In the genomic region with DNA sequence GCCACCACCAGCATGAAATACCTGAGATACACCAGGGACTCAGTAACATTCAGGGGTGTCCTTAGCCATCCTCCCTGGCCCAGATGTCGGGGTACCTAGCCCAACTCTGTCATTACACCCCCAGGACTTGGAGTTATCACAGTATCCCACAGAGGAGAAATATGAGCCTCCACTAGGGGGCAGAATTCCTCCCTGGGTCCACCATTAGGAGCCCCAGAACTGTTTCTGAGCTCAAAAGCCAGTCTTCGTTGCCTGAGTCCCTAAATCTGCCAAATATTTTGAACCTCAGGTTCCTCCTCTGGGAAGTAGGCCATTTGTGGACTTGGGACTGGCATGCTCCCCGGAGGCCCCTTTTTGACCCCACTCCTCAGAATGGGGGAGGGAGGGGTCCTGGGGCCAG, we compare ENCODE assay signal across 8 mouse cellular contexts. TPM values are rescaled to one million over a fixed set of nuclear protein-coding genes. Genes with fewer than 3 reads are reported as not detected.
A peak's percentile ranks its signal among the peaks of the same experiment; 100 is the strongest.
DNase-seq lines count a peak whose midpoint lies in the region; ATAC-seq lines count a peak whose summit lies in the region.

No protein-coding gene starts in this region.

- peaks cover 19% of the 10 kb centered on the region for H3K4me1 ChIP-seq in forebrain, embryonic 10.5 days
- no peaks in the 10 kb centered on the region for H3K4me1 ChIP-seq in forebrain, embryonic 16.5 days (replicated peaks; ENCODE audit: control insufficient read depth, insufficient read depth, low read length)
- peaks cover 14% of the 10 kb centered on the region for H3K4me1 ChIP-seq in liver, embryonic 12.5 days

- H3K9ac ChIP-seq in forebrain, embryonic 16.5 days (replicated peaks; ENCODE audit: low read depth, low read length): no peak overlapping the region
- H3K9ac ChIP-seq in liver, embryonic 12.5 days: no peak overlapping the region

- H3K4me2 ChIP-seq in forebrain, embryonic 16.5 days (ENCODE audit: low read length): no peak overlapping the region
- no peak overlapping the region for H3K4me2 ChIP-seq in liver, embryonic 12.5 days

- 0 out of 2 replicates have a peak overlapping the region, but pooled peaks have one; percentile 44 for H3K27ac ChIP-seq in forebrain, embryonic 10.5 days
- H3K27ac ChIP-seq in forebrain, embryonic 16.5 days (ENCODE audit: low read length): no peak overlapping the region
- H3K27ac ChIP-seq in liver, embryonic 12.5 days: no peak overlapping the region

- no peak for ATAC-seq in forebrain, embryonic 16.5 days
- no peak for ATAC-seq in liver, embryonic 12.5 days
- no peak for ATAC-seq in inflammation-experienced regulatory T-cells, adult 6 months

- 0 out of 2 replicates have a peak, but pooled peaks cover under 1% of the 10 kb centered on the region for H3K36me3 ChIP-seq in forebrain, embryonic 10.5 days (replicated peaks)
- no peaks in the 10 kb centered on the region for H3K36me3 ChIP-seq in forebrain, embryonic 16.5 days (ENCODE audit: control insufficient read depth, insufficient read depth)
- H3K36me3 ChIP-seq in liver, embryonic 12.5 days: peaks cover 37% of the 10 kb centered on the region

- no peaks in the 10 kb centered on the region for H3K27me3 ChIP-seq in forebrain, embryonic 10.5 days (ENCODE audit: poor library complexity, severe bottlenecking)
- no peaks in the 10 kb centered on the region for H3K27me3 ChIP-seq in forebrain, embryonic 16.5 days (replicated peaks; ENCODE audit: control insufficient read depth, insufficient read depth, low read length)
- no peaks in the 10 kb centered on the region; the same call in 1 of the 2 replicates for H3K27me3 ChIP-seq in liver, embryonic 12.5 days (replicated peaks)

- intact Hi-C loops in heart, postnatal 14 days (cut with DNase I): loop anchor here (2.0 kb wide), 1 partner anchor 22 kb away; a partner anchor contains a TSS

- H3K9me3 ChIP-seq in forebrain, embryonic 10.5 days: no peaks in the 10 kb centered on the region
- no peaks in the 10 kb centered on the region for H3K9me3 ChIP-seq in forebrain, embryonic 16.5 days (ENCODE audit: control insufficient read depth, low read length)
- no peaks in the 10 kb centered on the region for H3K9me3 ChIP-seq in liver, embryonic 12.5 days (replicated peaks)

- DNase-seq in forebrain, embryonic 10.5 days (ENCODE audit: extremely low spot score, low spot score): peak; percentile 36
- DNase-seq in liver (peak; percentile 53), MEL-GATA-1-ER (ENCODE audit: extremely low read depth, low read depth) (peak; percentile 37)
- DNase-seq in heart, postnatal 14 days: peak; percentile 37 to 67
- DNase-seq in lung, postnatal 10 days: peak; percentile 70

- no peak overlapping the region for H3K4me3 ChIP-seq in forebrain, embryonic 10.5 days
- H3K4me3 ChIP-seq in forebrain, embryonic 16.5 days (replicated peaks; ENCODE audit: low read length): no peak overlapping the region
- H3K4me3 ChIP-seq in liver, embryonic 12.5 days: no peak overlapping the region

- 55% methylated on average over 3 of the region's 3 CpGs for WGBS in forebrain, embryonic 10.5 days
- WGBS in forebrain, embryonic 16.5 days: 43% methylated on average over 3 of the region's 3 CpGs
- 27% methylated on average over 3 of the region's 3 CpGs for WGBS in liver, embryonic 12.5 days (ENCODE audit: insufficient replicate concordance)

RNA-seq across cellular contexts. Expression of a gene that starts 15.1 kb away (rescaled TPM):
- polyA plus RNA-seq in forebrain, embryonic 10.5 days (2016; fragmentation: Nextera tagmentation; extraction: Ambion mirVana): 215 and 218 TPM in 2 replicates
- polyA plus RNA-seq in forebrain, embryonic 16.5 days (2015; fragmentation: Nextera tagmentation; extraction: Ambion mirVana): 47.4 and 48.9 TPM in 2 replicates
- polyA plus RNA-seq in liver, embryonic 12.5 days (2016; fragmentation: Nextera tagmentation; extraction: Ambion mirVana): 198 and 200 TPM in 2 replicates
- total RNA-seq in heart, postnatal 14 days (2021): 1 to 10 TPM; 5.4 to 8.1 TPM
- polyA plus RNA-seq in inflammation-experienced regulatory T-cells, adult 6 months (2017; shearing (Covaris generic)): 100 to 1,000 TPM in 1 of 3 experiments, 10 to 100 TPM in 2; 51.3 to 106 (median 64.4) TPM

RNA-seq across cellular contexts. Expression of a gene that starts 15.3 kb away (rescaled TPM):
- polyA plus RNA-seq in forebrain, embryonic 10.5 days (2016; fragmentation: Nextera tagmentation; extraction: Ambion mirVana): 362 and 373 TPM in 2 replicates
- polyA plus RNA-seq in forebrain, embryonic 16.5 days (2015; fragmentation: Nextera tagmentation; extraction: Ambion mirVana): 324 and 352 TPM in 2 replicates
- polyA plus RNA-seq in liver, embryonic 12.5 days (2016; fragmentation: Nextera tagmentation; extraction: Ambion mirVana): 350 and 353 TPM in 2 replicates
- total RNA-seq in heart, postnatal 14 days (2021): 100 to 1,000 TPM; 149 to 153 TPM
- polyA plus RNA-seq in inflammation-experienced regulatory T-cells, adult 6 months (2017; shearing (Covaris generic)): 100 to 1,000 TPM; 337 to 380 (median 368) TPM

RNA-seq across cellular contexts. Expression of a gene that starts 21.4 kb away (rescaled TPM):
- 2.1 and 2.9 TPM in 2 replicates for polyA plus RNA-seq in forebrain, embryonic 10.5 days (2016; fragmentation: Nextera tagmentation; extraction: Ambion mirVana)
- 0.29 and 0.30 TPM in 2 replicates for polyA plus RNA-seq in forebrain, embryonic 16.5 days (2015; fragmentation: Nextera tagmentation; extraction: Ambion mirVana)
- polyA plus RNA-seq in liver, embryonic 12.5 days (2016; fragmentation: Nextera tagmentation; extraction: Ambion mirVana): 6.6 TPM in 2 replicates
- 1 to 10 TPM; 7.6 to 7.7 TPM for total RNA-seq in heart, postnatal 14 days (2021)
- polyA plus RNA-seq in inflammation-experienced regulatory T-cells, adult 6 months (2017; shearing (Covaris generic)): not detected

RNA-seq across cellular contexts. Expression of a gene that starts 36.4 kb away (rescaled TPM):
- 171 and 180 TPM in 2 replicates for polyA plus RNA-seq in forebrain, embryonic 10.5 days (2016; fragmentation: Nextera tagmentation; extraction: Ambion mirVana)
- 171 and 179 TPM in 2 replicates for polyA plus RNA-seq in forebrain, embryonic 16.5 days (2015; fragmentation: Nextera tagmentation; extraction: Ambion mirVana)
- polyA plus RNA-seq in liver, embryonic 12.5 days (2016; fragmentation: Nextera tagmentation; extraction: Ambion mirVana): 86.4 and 91.6 TPM in 2 replicates
- 10 to 100 TPM; 23.4 to 23.5 TPM for total RNA-seq in heart, postnatal 14 days (2021)
- 1 to 10 TPM; 5.4 to 6.0 (median 5.7) TPM for polyA plus RNA-seq in inflammation-experienced regulatory T-cells, adult 6 months (2017; shearing (Covaris generic))
